Mouse (Mus musculus): ENCODE measurements around the gene Hdac2. TPM values are rescaled to one million over a fixed set of nuclear protein-coding genes. Genes with fewer than 3 reads are reported as not detected.

Hdac2 gene
- 330 and 345 TPM in 2 replicates for polyA plus RNA-seq (2015; fragmentation: Nextera tagmentation; extraction: Ambion mirVana)

DNA sequence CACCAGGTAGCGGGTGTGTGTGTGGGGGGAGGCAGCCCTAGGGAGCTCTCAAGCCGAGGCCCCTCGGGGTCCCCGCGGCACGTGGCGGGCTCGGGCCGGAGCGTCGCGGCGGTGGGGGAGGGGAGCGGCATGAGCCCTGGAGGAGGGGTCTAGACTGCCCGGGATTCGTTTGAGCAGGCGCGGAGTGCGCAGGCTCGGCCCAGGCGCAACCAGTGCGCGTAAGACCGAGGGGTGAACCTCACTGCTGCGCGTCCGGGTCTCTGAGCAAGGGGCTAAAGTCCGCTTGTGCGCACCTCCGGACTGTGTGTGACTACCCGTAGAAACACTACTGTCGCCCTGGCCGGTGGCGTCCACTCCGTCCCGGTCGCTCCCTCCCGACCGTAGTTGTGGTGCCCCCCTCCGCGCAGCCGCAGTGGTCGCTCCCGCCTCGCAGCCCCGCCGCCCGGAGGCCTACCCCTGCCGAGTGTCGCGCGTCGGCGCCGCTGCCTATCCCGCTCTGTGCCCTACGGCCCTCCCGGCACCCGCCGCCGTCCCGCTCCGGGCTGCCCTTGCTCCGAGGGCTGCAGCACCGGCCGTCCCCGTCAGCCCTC is at the start of gene Hdac2:
Gene Hdac2, plus strand, starts transcription at position 459 of the 590 bp plus-strand sequence.
- no peaks in the 10 kb centered on the region for H3K9me3 ChIP-seq
- peak within 1 kb of the TSS; percentile 92 for H3K9ac ChIP-seq
- peak within 1 kb of the TSS; percentile 64 for H3K4me2 ChIP-seq
- H3K4me1 ChIP-seq: peaks cover 22% of the 10 kb centered on the region
- no peaks in the 10 kb centered on the region for H3K36me3 ChIP-seq (replicated peaks)
- H3K27me3 ChIP-seq (replicated peaks): no peaks in the 10 kb centered on the region
- ATAC-seq (replicated peaks): peak; percentile 98
- H3K27ac ChIP-seq: peak within 1 kb of the TSS; percentile 97
- peak within 1 kb of the TSS; percentile 77 for H3K4me3 ChIP-seq
- under 1% methylated on average over 66 of the region's 67 CpGs for WGBS

DNA sequence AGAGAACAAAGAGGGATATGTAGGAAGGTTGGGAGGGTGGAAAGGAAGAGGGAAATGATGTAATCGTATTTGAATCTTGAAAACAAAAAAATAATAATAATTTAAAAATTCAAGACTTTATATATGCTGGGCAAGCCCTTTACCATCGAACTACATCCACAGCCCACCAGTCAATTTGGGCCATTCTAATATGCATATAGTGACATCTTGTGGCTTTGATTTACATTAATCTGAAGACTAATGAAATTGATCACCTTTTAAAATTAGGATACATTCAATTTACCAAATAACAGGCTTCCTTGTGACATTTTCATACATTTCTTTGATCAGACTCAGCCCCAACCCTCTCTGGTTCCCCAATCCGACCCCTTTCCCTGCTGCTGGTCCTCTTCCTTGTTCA is 46.1 kb upstream of the Hdac2 start:
- 76% methylated on average over 3 of the region's 3 CpGs for WGBS
- no peak overlapping the region for H3K9ac ChIP-seq
- no peaks in the 10 kb centered on the region for H3K36me3 ChIP-seq (replicated peaks)
- H3K27me3 ChIP-seq (replicated peaks): no peaks in the 10 kb centered on the region
- no peak overlapping the region for H3K4me2 ChIP-seq
- no peak overlapping the region for H3K27ac ChIP-seq
- no peaks in the 10 kb centered on the region for H3K4me1 ChIP-seq
- no peak for ATAC-seq (replicated peaks)
- no peaks in the 10 kb centered on the region for H3K9me3 ChIP-seq
- H3K4me3 ChIP-seq: no peak overlapping the region

DNA sequence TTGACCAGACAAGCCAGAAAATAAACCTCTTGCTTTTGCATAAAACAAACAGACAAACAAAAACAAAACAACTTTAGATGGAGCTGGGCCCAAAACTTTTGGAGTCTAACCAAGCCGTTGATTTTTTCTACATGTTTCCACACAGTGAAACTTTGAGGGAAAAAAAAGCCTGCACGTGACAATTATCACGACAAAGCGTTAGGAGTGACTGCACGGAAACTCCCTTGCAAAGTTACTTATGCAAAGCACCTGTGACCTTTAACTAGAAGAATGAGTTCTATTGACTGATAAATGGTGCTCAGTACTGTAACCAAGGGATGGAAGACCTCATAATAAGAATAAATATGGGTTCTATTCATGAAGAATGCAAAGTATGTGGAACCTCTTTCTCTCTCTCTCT is 38.5 kb upstream of the Hdac2 start:
- no peaks in the 10 kb centered on the region for H3K9me3 ChIP-seq
- ATAC-seq (replicated peaks): no peak
- H3K4me3 ChIP-seq: no peak overlapping the region
- H3K9ac ChIP-seq: no peak overlapping the region
- no peaks in the 10 kb centered on the region for H3K36me3 ChIP-seq (replicated peaks)
- no peaks in the 10 kb centered on the region for H3K27me3 ChIP-seq (replicated peaks)
- WGBS: 90% methylated on average over 5 of the region's 5 CpGs
- no peaks in the 10 kb centered on the region for H3K4me1 ChIP-seq
- H3K27ac ChIP-seq: no peak overlapping the region
- no peak overlapping the region for H3K4me2 ChIP-seq

DNA sequence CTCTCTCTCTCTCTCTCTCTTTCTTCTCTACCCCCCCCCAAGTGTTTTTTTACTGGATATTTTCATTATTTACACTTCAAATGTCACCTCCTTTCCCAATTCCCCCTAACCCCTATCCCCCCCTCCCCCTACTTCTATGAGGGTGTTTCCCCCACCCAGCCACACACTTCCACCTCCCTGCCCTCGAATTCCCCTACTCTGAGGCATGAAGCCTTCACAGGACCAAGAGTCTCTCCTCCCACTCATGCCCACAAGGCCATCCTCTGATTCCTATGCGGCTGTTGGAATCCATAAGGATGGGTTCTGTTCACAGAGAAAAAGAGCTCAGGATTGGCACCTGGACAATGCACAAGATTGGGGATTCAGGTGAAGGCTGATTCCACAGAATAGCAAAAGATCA is 38.1 kb upstream of the Hdac2 start:
- no peak overlapping the region for H3K9ac ChIP-seq
- H3K36me3 ChIP-seq (replicated peaks): no peaks in the 10 kb centered on the region
- 78% methylated on average over 2 of the region's 2 CpGs for WGBS
- no peak for ATAC-seq (replicated peaks)
- no peaks in the 10 kb centered on the region for H3K9me3 ChIP-seq
- H3K27ac ChIP-seq: no peak overlapping the region
- no peaks in the 10 kb centered on the region for H3K4me1 ChIP-seq
- H3K27me3 ChIP-seq (replicated peaks): no peaks in the 10 kb centered on the region
- H3K4me3 ChIP-seq: no peak overlapping the region
- no peak overlapping the region for H3K4me2 ChIP-seq

DNA sequence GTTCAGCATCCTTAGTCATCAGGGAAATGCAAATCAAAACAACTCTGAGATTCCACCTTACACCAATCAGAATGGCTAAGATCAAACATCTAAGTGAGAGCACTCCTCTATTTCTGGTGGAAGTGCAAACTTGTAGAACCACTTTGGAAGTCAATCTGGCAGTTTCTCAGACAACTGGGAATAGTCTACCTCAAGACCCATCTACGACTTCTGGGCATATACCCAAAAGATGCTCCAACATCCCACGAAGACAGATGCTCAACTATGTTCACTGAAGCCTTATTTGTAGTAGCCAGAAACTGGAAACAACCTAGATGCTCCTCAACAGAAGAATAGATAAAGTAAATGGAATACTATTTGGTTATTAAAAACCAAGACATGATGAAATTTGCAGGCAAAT is 22.6 kb upstream of the Hdac2 start:
- 84% methylated on average over 2 of the region's 2 CpGs for WGBS
- Histone ChIP-seq H3K9me3 (no peaks in the 10 kb centered on the region), H3K27me3 (replicated peaks) (no peaks in the 10 kb centered on the region), H3K36me3 (replicated peaks) (no peaks in the 10 kb centered on the region), H3K4me3 (no peak overlapping the region), H3K27ac (no peak overlapping the region), H3K4me1 (no peaks in the 10 kb centered on the region), H3K4me2 (no peak overlapping the region), H3K9ac (no peak overlapping the region)
- no peak for ATAC-seq (replicated peaks)

DNA sequence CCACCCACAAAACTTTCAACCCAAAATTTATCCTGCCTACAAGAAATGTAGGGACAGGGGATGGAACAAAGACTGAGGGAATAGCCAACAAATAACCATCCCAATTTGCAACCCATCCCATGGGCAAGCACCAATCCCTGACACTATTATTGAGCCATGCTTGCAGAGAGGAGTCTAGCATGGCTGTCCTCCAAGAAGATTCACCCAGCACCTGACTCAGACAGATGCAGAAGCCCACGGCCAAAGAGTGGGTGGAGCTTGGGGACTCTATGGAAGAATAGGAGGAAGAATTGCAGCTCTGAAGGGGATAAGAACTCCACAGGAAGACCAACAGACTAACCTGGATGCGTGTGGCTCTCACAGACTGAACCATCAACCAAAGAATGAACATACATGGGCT is 21.7 kb upstream of the Hdac2 start:
- Histone ChIP-seq H3K4me1 (no peaks in the 10 kb centered on the region), H3K9me3 (no peaks in the 10 kb centered on the region), H3K36me3 (replicated peaks) (no peaks in the 10 kb centered on the region), H3K4me3 (no peak overlapping the region), H3K4me2 (no peak overlapping the region), H3K9ac (no peak overlapping the region), H3K27me3 (replicated peaks) (no peaks in the 10 kb centered on the region), H3K27ac (no peak overlapping the region)
- 85% methylated on average over 2 of the region's 2 CpGs for WGBS
- no peak for ATAC-seq (replicated peaks)

DNA sequence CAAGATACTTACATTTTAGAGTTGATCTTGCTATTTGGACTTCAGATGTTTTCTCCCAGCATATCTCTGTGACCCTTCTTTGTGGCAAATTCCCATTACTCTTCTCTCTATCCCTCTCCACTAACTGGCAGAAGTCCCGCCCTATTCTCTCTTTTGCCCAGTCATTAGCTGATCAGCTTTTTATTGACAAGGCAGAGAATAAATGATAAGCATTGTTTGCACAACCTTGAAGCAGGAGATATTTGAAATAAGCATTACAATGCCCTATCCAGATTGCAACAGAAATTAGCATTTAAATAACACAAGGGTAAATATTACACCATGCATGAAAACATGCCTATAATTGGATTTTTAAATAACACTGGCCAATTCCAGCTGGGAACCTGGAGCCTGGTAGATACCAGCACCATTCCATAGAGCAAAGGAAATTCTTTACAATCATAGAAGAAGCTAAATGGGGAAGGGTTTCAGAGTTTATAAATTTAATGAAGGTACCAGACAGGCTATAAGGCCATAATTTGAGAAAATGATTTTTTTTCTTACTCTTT is 14.7 kb upstream of the Hdac2 start:
- Histone ChIP-seq H3K9me3 (no peaks in the 10 kb centered on the region), H3K4me2 (no peak overlapping the region), H3K4me1 (no peaks in the 10 kb centered on the region), H3K36me3 (replicated peaks) (no peaks in the 10 kb centered on the region), H3K27ac (no peak overlapping the region), H3K9ac (no peak overlapping the region), H3K27me3 (replicated peaks) (no peaks in the 10 kb centered on the region), H3K4me3 (no peak overlapping the region)
- peak; percentile 81 for ATAC-seq (replicated peaks)
- WGBS: 77% methylated on average over 1 of the region's 1 CpGs

DNA sequence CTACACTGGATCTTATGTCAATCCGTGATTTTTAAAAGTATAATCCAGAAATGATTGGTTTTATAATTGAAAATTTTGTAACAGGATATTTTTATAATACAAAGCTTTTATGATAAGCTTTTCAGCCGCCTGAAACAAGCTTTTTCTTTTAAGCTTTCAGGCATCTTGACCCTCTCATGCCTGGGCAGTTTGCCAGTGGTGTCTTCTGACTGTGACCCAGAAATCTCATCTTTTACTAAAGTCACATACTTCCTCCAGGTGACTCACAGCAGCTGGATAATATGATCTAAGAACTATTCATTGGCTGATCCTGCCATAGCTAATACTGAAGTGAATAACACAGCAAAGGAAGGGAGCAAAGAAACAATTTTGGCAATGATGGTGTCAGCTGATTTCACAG is 9.9 kb upstream of the Hdac2 start:
- Histone ChIP-seq H3K27ac (no peak overlapping the region), H3K4me2 (no peak overlapping the region), H3K4me3 (no peak overlapping the region), H3K27me3 (replicated peaks) (no peaks in the 10 kb centered on the region), H3K4me1 (no peaks in the 10 kb centered on the region), H3K9ac (no peak overlapping the region), H3K36me3 (replicated peaks) (no peaks in the 10 kb centered on the region), H3K9me3 (no peaks in the 10 kb centered on the region)
- WGBS: 72% methylated on average over 2 of the region's 2 CpGs
- ATAC-seq (replicated peaks): no peak

DNA sequence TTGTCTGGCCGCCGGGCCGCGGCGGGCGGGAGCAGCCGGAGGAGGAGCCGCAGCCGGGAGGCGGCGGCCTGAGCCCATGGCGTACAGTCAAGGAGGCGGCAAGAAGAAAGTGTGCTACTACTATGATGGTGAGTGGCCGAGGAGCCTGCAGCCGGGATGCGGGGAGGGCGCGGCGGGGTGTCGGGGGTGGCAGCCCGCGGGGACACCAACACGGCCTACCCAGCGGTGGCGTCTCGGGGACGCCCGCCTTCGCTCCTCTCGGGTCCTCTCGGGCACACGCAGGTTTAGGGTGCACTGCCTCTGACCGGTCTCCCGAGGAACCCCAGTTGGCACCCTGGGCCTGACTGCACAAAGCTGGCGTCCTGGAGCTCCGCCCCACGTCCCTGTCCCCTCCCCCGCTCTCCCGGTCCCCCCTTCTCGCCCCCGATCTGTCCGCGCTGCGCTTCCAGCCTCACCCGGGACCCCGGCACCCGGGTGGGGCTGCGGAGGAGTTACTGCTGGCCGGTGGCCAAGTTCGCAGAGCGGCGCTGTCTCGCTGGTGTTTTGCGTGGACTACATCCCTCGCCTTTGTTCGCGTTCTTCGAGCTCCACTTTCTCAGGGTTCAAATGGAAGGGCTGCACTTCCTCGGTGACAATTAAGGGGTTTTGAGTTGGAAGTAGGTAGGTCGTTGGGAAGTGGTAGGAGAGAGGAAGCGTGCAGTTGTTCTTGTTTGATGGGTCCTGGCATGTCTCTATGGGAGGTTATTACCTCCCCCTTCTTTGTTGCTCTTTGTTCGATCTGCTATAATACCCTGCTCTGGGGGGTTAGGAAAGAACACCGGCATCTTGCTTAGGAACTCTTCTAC is 554 bp downstream of the Hdac2 start:
- peak overlapping the region; percentile 77 for H3K4me3 ChIP-seq
- H3K27me3 ChIP-seq (replicated peaks): no peaks in the 10 kb centered on the region
- no peaks in the 10 kb centered on the region for H3K9me3 ChIP-seq
- WGBS: under 1% methylated on average over 63 of the region's 63 CpGs
- H3K4me1 ChIP-seq: peaks cover 22% of the 10 kb centered on the region
- H3K4me2 ChIP-seq: peak overlapping the region; percentile 64
- peak overlapping the region; percentile 97 for H3K27ac ChIP-seq
- peak overlapping the region; percentile 92 for H3K9ac ChIP-seq
- no peaks in the 10 kb centered on the region for H3K36me3 ChIP-seq (replicated peaks)
- ATAC-seq (replicated peaks): peak; percentile 87

DNA sequence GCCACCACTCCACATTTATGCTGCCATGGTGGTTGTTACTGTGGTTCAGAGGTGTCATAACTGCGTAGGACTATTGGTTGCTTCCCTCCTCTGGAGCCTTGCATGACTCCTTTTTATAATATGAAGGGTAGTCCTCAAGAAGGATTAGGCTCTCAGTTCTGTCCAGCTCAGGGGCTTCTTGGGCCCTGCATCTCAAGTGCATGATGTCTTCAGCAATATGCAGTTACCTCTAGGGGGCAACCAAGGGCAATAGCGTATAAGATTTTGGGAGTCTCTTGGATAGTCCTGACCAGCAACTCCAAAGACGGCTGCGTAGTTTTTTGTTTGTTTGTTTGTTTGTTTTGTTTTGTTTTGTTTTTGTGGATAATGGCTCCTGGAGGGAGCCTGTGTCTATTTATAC is 7.5 kb downstream of the Hdac2 start:
- no peak overlapping the region for H3K9ac ChIP-seq
- H3K9me3 ChIP-seq: no peaks in the 10 kb centered on the region
- WGBS: 97% methylated on average over 4 of the region's 4 CpGs
- ATAC-seq (replicated peaks): no peak
- no peak overlapping the region for H3K4me3 ChIP-seq
- no peaks in the 10 kb centered on the region for H3K36me3 ChIP-seq (replicated peaks)
- no peak overlapping the region for H3K27ac ChIP-seq
- H3K27me3 ChIP-seq (replicated peaks): no peaks in the 10 kb centered on the region
- no peak overlapping the region for H3K4me2 ChIP-seq
- H3K4me1 ChIP-seq: peaks cover 5% of the 10 kb centered on the region

DNA sequence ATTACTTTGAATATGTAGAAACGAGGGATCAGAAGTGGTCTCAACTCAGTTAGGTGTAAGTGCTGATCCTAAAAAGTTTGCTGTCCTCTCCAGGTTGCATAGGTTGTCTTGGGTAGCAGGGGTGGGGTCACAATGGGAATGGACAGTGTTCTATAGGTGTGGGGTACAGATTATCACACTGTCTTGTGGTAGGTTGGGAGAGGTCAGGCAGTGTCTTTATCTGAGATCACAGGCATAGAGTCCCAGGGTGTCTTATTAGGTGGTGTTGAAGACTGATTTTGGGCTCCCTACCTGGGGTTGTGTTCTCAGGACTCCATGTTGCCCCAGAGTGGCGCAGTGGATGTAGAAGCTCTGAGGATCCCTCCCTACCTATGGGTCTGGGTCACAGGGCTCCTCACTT is 17.8 kb downstream of the Hdac2 start:
- no peaks in the 10 kb centered on the region for H3K9me3 ChIP-seq
- no peak overlapping the region for H3K4me3 ChIP-seq
- no peak for ATAC-seq (replicated peaks)
- 97% methylated on average over 2 of the region's 2 CpGs for WGBS
- no peak overlapping the region for H3K27ac ChIP-seq
- no peaks in the 10 kb centered on the region for H3K4me1 ChIP-seq
- peaks cover 52% of the 10 kb centered on the region for H3K36me3 ChIP-seq (replicated peaks)
- H3K9ac ChIP-seq: no peak overlapping the region
- H3K27me3 ChIP-seq (replicated peaks): no peaks in the 10 kb centered on the region
- no peak overlapping the region for H3K4me2 ChIP-seq

DNA sequence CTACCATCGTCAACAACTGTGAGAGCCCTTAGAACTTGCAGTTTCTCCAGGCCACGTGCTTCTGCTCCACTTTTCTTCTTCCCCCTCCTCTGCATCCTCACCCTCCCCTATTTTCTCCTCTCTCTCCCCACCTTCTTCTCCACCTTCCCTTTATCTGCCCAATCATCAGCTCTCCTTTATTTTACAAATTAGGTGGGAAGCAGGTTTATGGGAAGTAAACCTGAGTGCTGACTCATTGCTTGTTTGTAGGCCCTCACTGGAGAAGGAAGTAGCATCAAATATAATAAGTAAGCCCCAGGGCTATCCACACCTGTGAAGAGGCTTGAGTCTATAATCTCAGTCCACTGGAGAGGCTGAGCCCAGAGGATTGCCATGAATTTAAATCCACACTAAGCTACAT is 26.5 kb downstream of the Hdac2 start:
- H3K4me2 ChIP-seq: no peak overlapping the region
- no peaks in the 10 kb centered on the region for H3K27me3 ChIP-seq (replicated peaks)
- no peak for ATAC-seq (replicated peaks)
- H3K36me3 ChIP-seq (replicated peaks): peaks cover 43% of the 10 kb centered on the region
- WGBS: 89% methylated on average over 2 of the region's 2 CpGs
- H3K4me1 ChIP-seq: no peaks in the 10 kb centered on the region
- H3K9ac ChIP-seq: no peak overlapping the region
- H3K9me3 ChIP-seq: no peaks in the 10 kb centered on the region
- no peak overlapping the region for H3K4me3 ChIP-seq
- H3K27ac ChIP-seq: no peak overlapping the region

All from midbrain, embryonic 15.5 days (tissue).